Mouse (Mus musculus) lung, embryonic 16.5 days (tissue): Measurements from ENCODE around the gene Akr1c13. TPM values are rescaled to one million over a fixed set of nuclear protein-coding genes. Genes with fewer than 3 reads are reported as not detected.
A peak's percentile ranks its signal among the peaks of the same experiment; 100 is the strongest.
"Not testable (repeated sequence)": the region's sequence is repeated elsewhere in the genome, so short reads cannot be mapped to it uniquely, and the experiment has no call there.

Experiments
- ATAC-seq: fragments of 200-750 bp; cut with Nextera tagmentation; 2 replicates; pipeline ENCODE4 v1.8.0; 2017; ENCODE audit warnings: low read depth, mild to moderate bottlenecking, moderate library complexity
- H3K27ac ChIP-seq: fragments of 300-500 bp; sonication (generic); 2 replicates; pipeline ENCODE4 v1.5.1; 2014; ENCODE audit warnings: mild to moderate bottlenecking, control low read depth, low read length
- H3K27me3 ChIP-seq: fragments of 300-500 bp; sonication (generic); 2 replicates; pipeline ENCODE4 v1.6.1; 2014; ENCODE audit warnings: low read depth, low read length, mixed read lengths; ENCODE audit not compliant: control insufficient read depth, insufficient read depth
- H3K36me3 ChIP-seq: fragments of 300-500 bp; sonication (generic); 2 replicates; pipeline ENCODE4 v1.6.1; 2014; ENCODE audit warnings: low read length; ENCODE audit not compliant: control insufficient read depth, insufficient read depth
- H3K4me1 ChIP-seq: fragments of 300-500 bp; sonication (generic); replicated peaks from 2 replicates; pipeline ENCODE4 v1.6.1; 2014; ENCODE audit warnings: low read length, mixed read lengths; ENCODE audit not compliant: control insufficient read depth, insufficient read depth
- H3K4me2 ChIP-seq: fragments of 300-500 bp; sonication (generic); 2 replicates; pipeline ENCODE4 v1.6.1; 2014; ENCODE audit warnings: low read depth, low read length, control low read depth
- H3K4me3 ChIP-seq: fragments of 300-500 bp; sonication (generic); 2 replicates; pipeline ENCODE4 v1.5.1; 2014; ENCODE audit warnings: mild to moderate bottlenecking, low read length, control low read depth
- H3K9ac ChIP-seq: fragments of 300-500 bp; sonication (generic); 2 replicates; pipeline ENCODE4 v1.6.1; 2014; ENCODE audit warnings: low read length, control low read depth
- H3K9me3 ChIP-seq: fragments of 300-500 bp; sonication (generic); 2 replicates; pipeline ENCODE4 v1.6.1; 2016; ENCODE audit warnings: low read length; ENCODE audit not compliant: control insufficient read depth
- WGBS: fragments of 180-500 bp; shearing (Covaris S2); extraction: QIAGEN DNeasy Blood & Tissue Kit; methylation state at CpG from one replicate; pipeline ENCODE4 v1.1.7; 2014; 5-methylcytosine and 5-hydroxymethylcytosine counted together
- polyA plus RNA-seq: library from polyadenylated mRNA; unstranded; fragments of >200 nt; fragmentation: Nextera tagmentation; extraction: Ambion mirVana; gene quantifications from 2 replicates; pipeline ENCODE4 v1.2.1, GENCODE M21; 2015

Akr1c13 gene
- polyA plus RNA-seq = 7.8 and 11.1 TPM in 2 replicates

DNA sequence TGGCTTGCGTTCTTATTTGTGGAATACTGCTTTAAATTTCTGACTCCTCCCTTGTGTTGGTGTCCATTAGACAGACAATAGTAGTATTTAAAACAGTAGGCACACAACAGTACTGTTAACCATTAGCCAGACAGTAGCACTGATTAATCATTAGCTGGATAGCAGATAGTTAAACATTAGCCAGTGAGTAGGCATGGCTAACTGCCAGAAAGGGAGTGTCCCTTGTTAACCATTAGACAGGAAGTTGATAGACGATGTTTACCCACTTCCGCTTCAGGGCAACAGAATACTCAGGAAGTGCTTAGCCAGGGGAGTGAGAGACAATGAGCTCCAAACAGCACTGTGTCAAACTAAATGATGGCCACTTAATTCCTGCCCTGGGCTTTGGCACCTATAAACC lies at the start of gene Akr1c13:
Gene Akr1c13 (plus strand): TSS at position 247 of the 400 bp plus-strand sequence.
- 38% methylated on average over 3 of the region's 3 CpGs for WGBS
- Histone ChIP-seq H3K27ac (no peak within 1 kb of the TSS), H3K36me3 (no peaks in the 10 kb centered on the region), H3K9me3 (no peaks in the 10 kb centered on the region), H3K4me1 (no peaks in the 10 kb centered on the region), H3K4me2 (0 out of 2 replicates have a peak within 1 kb of the TSS, but pooled peaks have one; percentile 2), H3K4me3 (no peak within 1 kb of the TSS), H3K27me3 (no peaks in the 10 kb centered on the region), H3K9ac (no peak within 1 kb of the TSS)
- peak; percentile 56 for ATAC-seq

- 79% methylated on average over 1 of the region's 1 CpGs for WGBS
- H3K27ac ChIP-seq = no peak overlapping the region
- H3K9ac ChIP-seq = no peak overlapping the region
- no peaks in the 10 kb centered on the region for H3K9me3 ChIP-seq
- ATAC-seq = no peak
- H3K27me3 ChIP-seq = no peaks in the 10 kb centered on the region
- H3K36me3 ChIP-seq = no peaks in the 10 kb centered on the region
- no peak overlapping the region for H3K4me2 ChIP-seq
- H3K4me3 ChIP-seq = no peak overlapping the region
- no peaks in the 10 kb centered on the region for H3K4me1 ChIP-seq
These were observed 46.7 kb upstream of the Akr1c13 start for GRCm38 (mm10) chr13:4144261-4144660.

DNA sequence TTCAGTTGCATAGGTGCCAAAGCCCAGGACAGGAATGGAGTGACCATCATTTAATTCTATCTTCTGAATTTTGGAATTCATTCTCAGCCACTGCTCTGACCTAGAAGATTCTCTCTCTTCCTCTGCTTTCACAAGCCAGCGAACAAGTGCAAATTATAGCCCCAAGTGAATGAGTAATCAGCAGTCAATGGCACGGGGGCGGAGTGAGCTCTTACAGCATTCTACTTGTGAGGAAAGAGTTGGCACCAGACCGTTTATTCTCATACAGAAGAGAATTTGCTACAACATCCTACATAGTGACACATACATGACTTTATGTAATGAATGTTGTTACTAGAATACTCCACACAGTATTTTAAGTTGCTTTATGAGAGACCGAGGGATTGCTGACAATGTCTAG lies 40.4 kb upstream of the Akr1c13 start, which contains the start of gene Akr1c18:
Gene Akr1c18 (minus strand): TSS at position 137 of the 400 bp plus-strand sequence.
- no peaks in the 10 kb centered on the region for H3K9me3 ChIP-seq
- no peaks in the 10 kb centered on the region for H3K4me1 ChIP-seq
- no peaks in the 10 kb centered on the region for H3K27me3 ChIP-seq
- H3K9ac ChIP-seq = no peak within 1 kb of the TSS
- no peak within 1 kb of the TSS for H3K4me3 ChIP-seq
- H3K27ac ChIP-seq = no peak within 1 kb of the TSS
- ATAC-seq = no peak
- H3K36me3 ChIP-seq = no peaks in the 10 kb centered on the region
- H3K4me2 ChIP-seq = no peak within 1 kb of the TSS
- 65% methylated on average over 5 of the region's 5 CpGs for WGBS

GRCm38 (mm10) chr13:4152908-4153307 lies 38.0 kb upstream of the Akr1c13 start:
- H3K4me2 ChIP-seq = no peak overlapping the region
- H3K4me1 ChIP-seq = no peaks in the 10 kb centered on the region
- no peaks in the 10 kb centered on the region for H3K9me3 ChIP-seq
- WGBS = 53% methylated on average over 2 of the region's 2 CpGs
- no peak overlapping the region for H3K4me3 ChIP-seq
- no peaks in the 10 kb centered on the region for H3K36me3 ChIP-seq
- ATAC-seq = no peak
- H3K27me3 ChIP-seq = no peaks in the 10 kb centered on the region
- no peak overlapping the region for H3K9ac ChIP-seq
- no peak overlapping the region for H3K27ac ChIP-seq

DNA sequence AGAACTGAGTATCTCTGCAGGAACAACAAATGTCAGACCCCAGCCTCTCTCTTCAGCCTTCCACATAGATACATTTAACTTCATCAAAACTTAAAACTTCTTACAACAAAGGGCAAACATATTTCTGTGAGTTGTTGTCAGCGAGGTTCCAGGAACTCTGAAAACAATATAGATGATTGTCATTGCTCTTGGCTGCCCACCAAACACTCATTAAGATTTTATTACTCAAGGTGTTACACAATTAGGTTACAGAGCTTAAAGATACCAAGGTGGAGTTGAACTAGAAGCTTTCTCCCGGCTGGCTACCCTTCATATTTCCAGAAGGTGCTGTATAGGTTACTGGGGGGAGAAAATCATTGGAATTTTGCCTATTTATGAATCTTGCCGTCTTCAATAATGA lies 37.4 kb upstream of the Akr1c13 start:
- Histone ChIP-seq H3K4me2 (no peak overlapping the region), H3K27me3 (no peaks in the 10 kb centered on the region), H3K9ac (no peak overlapping the region), H3K4me3 (no peak overlapping the region), H3K36me3 (no peaks in the 10 kb centered on the region), H3K4me1 (no peaks in the 10 kb centered on the region), H3K27ac (no peak overlapping the region), H3K9me3 (no peaks in the 10 kb centered on the region)
- no peak for ATAC-seq
- WGBS = 66% methylated on average over 3 of the region's 3 CpGs

DNA sequence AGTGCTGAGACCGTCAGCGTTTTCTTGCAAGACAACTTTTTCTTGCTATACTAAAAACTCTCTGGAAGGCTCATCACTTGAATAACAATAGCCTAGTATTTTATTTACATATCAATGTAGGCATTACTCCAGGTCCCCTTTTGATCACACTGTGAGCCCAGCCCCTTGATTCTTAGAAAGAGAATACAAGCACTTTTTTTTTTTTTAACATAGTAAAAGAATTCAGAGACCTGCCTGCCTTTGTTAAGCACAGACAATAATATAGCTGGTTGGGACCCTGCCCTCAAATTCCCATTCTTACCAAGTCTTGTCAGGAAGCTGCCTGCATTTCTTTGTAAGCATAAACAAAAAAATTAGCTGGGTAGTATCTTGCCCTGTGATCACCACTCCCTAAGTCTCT lies 35.7 kb upstream of the Akr1c13 start:
- Histone ChIP-seq H3K27ac (no peak overlapping the region), H3K4me2 (no peak overlapping the region), H3K4me1 (no peaks in the 10 kb centered on the region), H3K9me3 (no peaks in the 10 kb centered on the region), H3K27me3 (no peaks in the 10 kb centered on the region), H3K36me3 (no peaks in the 10 kb centered on the region), H3K4me3 (no peak overlapping the region), H3K9ac (no peak overlapping the region)
- 72% methylated on average over 2 of the region's 2 CpGs for WGBS
- no peak for ATAC-seq

GRCm38 (mm10) chr13:4168006-4168405 lies 22.9 kb upstream of the Akr1c13 start:
- Histone ChIP-seq H3K4me1 (no peaks in the 10 kb centered on the region), H3K9me3 (no peaks in the 10 kb centered on the region), H3K27ac (no peak overlapping the region), H3K36me3 (no peaks in the 10 kb centered on the region), H3K4me2 (no peak overlapping the region), H3K27me3 (no peaks in the 10 kb centered on the region), H3K4me3 (no peak overlapping the region), H3K9ac (no peak overlapping the region)
- ATAC-seq = no peak
- WGBS = 39% methylated on average over 1 of the region's 1 CpGs

DNA sequence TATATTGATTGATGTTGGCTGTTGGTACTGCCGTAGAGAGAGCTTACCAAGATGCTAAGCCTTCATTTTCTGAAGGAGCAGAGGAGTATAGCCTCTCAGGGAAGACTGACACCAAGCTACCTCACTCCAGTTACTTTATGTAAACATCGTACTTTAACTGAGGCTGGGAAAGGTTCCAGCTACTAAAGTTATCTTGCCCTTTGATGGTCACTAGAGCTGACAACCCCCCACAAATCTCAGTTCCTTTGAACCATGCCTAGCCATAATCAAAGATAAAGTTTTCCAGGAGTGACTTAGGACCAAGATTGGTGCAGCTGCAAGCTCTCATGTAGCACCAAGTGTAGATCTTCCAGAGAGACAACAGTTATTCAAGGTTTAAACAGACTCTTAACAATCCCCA lies 18.0 kb upstream of the Akr1c13 start:
- Histone ChIP-seq H3K9ac (no peak overlapping the region), H3K9me3 (no peaks in the 10 kb centered on the region), H3K27me3 (no peaks in the 10 kb centered on the region), H3K36me3 (no peaks in the 10 kb centered on the region), H3K4me2 (no peak overlapping the region), H3K27ac (no peak overlapping the region), H3K4me1 (no peaks in the 10 kb centered on the region), H3K4me3 (no peak overlapping the region)
- ATAC-seq = no peak
- WGBS = 12% methylated on average over 2 of the region's 2 CpGs

DNA sequence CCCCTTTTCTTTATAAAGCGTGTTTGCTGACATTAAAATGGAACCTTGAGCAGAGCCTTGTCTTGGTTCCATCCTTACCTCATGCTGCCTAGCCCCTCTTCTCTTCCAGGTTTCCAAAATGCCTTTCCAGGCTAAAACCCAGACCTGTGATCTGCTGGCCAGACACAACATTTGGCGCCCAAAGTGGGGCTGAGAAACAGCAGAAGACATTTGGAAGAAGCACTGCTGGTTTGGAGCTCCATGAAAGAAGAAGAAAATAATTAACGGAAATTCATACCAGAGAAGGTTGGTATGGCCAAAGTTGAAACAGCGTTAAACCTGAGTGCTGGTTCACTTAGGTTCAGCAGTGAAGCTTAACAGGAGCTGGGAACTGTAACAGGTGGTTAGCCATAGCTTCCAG lies 9.6 kb upstream of the Akr1c13 start:
- ATAC-seq, H3K27ac ChIP-seq, H3K4me3 ChIP-seq, H3K9ac ChIP-seq, H3K4me1 ChIP-seq, H3K36me3 ChIP-seq, H3K4me2 ChIP-seq, H3K27me3 ChIP-seq, H3K9me3 ChIP-seq: not testable (repeated sequence)
- WGBS = 90% methylated on average over 4 of the region's 4 CpGs

GRCm38 (mm10) chr13:4183116-4183515 lies 7.8 kb upstream of the Akr1c13 start:
- peaks cover 4% of the 10 kb centered on the region; the same call in 1 of the 2 replicates for H3K9me3 ChIP-seq
- ATAC-seq = peak; percentile 47; the same call in 1 of the 2 replicates

More at GRCm38 (mm10) chr13:4183116-4183515, 7.8 kb upstream of the Akr1c13 start:
- Histone ChIP-seq H3K27ac (no peak overlapping the region), H3K4me1 (no peaks in the 10 kb centered on the region), H3K36me3 (no peaks in the 10 kb centered on the region), H3K9ac (no peak overlapping the region), H3K4me3 (no peak overlapping the region), H3K4me2 (no peak overlapping the region), H3K27me3 (no peaks in the 10 kb centered on the region)
- WGBS = 60% methylated on average over 9 of the region's 9 CpGs
